Mouse (Mus musculus): Measurements from ENCODE around the gene Ap5z1.

GRCm38 (mm10) chr5:142443994-142444393 lies 19.8 kb upstream of the Ap5z1 start:
- TF ChIP-seq CTCF (IDR thresholded peaks at IDR 0.05; ENCODE audit: low read depth) (no peak), EP300 (IDR thresholded peaks at IDR 0.05; ENCODE audit: low read depth) (no peak)
